Mouse (Mus musculus) MEL (cell line): ENCODE results near the gene Lce1e. TPM values are rescaled to one million over a fixed set of nuclear protein-coding genes. Genes with fewer than 3 reads are reported as not detected.

Experiments used
- DNase-seq: peaks from one replicate; pipeline ENCODE4 v3.0.0; 2011; ENCODE audit warnings: low read depth, low spot score
- H3K27ac ChIP-seq: 2 replicates; pipeline ENCODE4 v1.5.1; 2012; ENCODE audit warnings: low read depth, mild to moderate bottlenecking, control low read depth, low read length, moderate library complexity; ENCODE audit not compliant: control insufficient read depth
- H3K27me3 ChIP-seq, 2 experiments: fragments of 150-350 bp in 1 of 2; sonication (generic) in 1 of 2; 2 replicates each; pipeline ENCODE4 v1.6.1; 2012; ENCODE audit warnings: low read length in 2 of 2, mild to moderate bottlenecking in 2 of 2, improper control_type of control experiment in 1 of 2, moderate library complexity in 1 of 2; ENCODE audit not compliant: insufficient read depth in 2 of 2, control insufficient read depth in 1 of 2
- H3K36me3 ChIP-seq, 2 experiments: 2 replicates each; pipeline ENCODE4 v1.6.1; 2012 to 2014; ENCODE audit warnings: low read length in 2 of 2, improper control_type of control experiment in 1 of 2, inconsistent platforms in 1 of 2, mild to moderate bottlenecking in 1 of 2; ENCODE audit not compliant: insufficient read depth in 2 of 2, control insufficient read depth in 1 of 2
- H3K4me1 ChIP-seq, 2 experiments: fragments of 150-350 bp in 1 of 2; sonication (generic) in 1 of 2; 2 replicates each; pipeline ENCODE4 v1.6.1; 2012; ENCODE audit warnings: low read length in 2 of 2, improper control_type of control experiment in 1 of 2, mild to moderate bottlenecking in 1 of 2; ENCODE audit not compliant: insufficient read depth in 2 of 2, control insufficient read depth in 1 of 2
- H3K4me3 ChIP-seq, 2 experiments: fragments of 150-350 bp in 1 of 2; sonication (generic) in 1 of 2; 2 replicates each; pipeline ENCODE4 v1.5.1; 2012; ENCODE audit warnings: low read depth in 2 of 2, low read length in 2 of 2, mild to moderate bottlenecking in 2 of 2, moderate library complexity in 2 of 2, control low read depth in 1 of 2, improper control_type of control experiment in 1 of 2; ENCODE audit not compliant: control insufficient read depth in 1 of 2, insufficient read depth in 1 of 2
- H3K79me2 ChIP-seq: 2 replicates; pipeline ENCODE4 v1.6.1; 2012; ENCODE audit warnings: mild to moderate bottlenecking, low read length, moderate library complexity; ENCODE audit not compliant: control insufficient read depth, poor library complexity, insufficient read depth
- H3K9ac ChIP-seq: 2 replicates; pipeline ENCODE4 v1.6.1; 2012; ENCODE audit warnings: low read depth, mild to moderate bottlenecking, control low read depth, low read length, moderate library complexity; ENCODE audit not compliant: control insufficient read depth, poor library complexity, severe bottlenecking
- H3K9me3 ChIP-seq: fragments of 150-350 bp; sonication (generic); replicated peaks from 2 replicates; pipeline ENCODE4 v1.6.1; 2012; ENCODE audit warnings: mild to moderate bottlenecking, low read length, improper control_type of control experiment, moderate library complexity; ENCODE audit not compliant: insufficient read depth
- BHLHE40 ChIP-seq: IDR thresholded peaks from 2 replicates; pipeline ENCODE4 v1.6.1; 2012; ENCODE audit warnings: low read depth, mild to moderate bottlenecking, inconsistent platforms, low read length, improper control_type of control experiment, borderline replicate concordance
- CTCF ChIP-seq, 3 experiments: IDR thresholded peaks in 2 of 3; conservative IDR thresholded peaks in 1 of 3; 2 replicates each; pipeline ENCODE4 v1.5.1; 2011 to 2012; ENCODE audit warnings: low read length in 3 of 3, low read depth in 2 of 3, mild to moderate bottlenecking in 2 of 3, improper control_type of control experiment in 1 of 3, inconsistent platforms in 1 of 3, mixed read lengths in 1 of 3, moderate library complexity in 1 of 3; ENCODE audit not compliant: control insufficient read depth in 1 of 3, insufficient read depth in 1 of 3, poor library complexity in 1 of 3, severe bottlenecking in 1 of 3
- E2F4 ChIP-seq: IDR thresholded peaks from 2 replicates; pipeline ENCODE4 v1.6.1; 2011; ENCODE audit warnings: low read depth, low read length, improper control_type of control experiment, borderline replicate concordance
- ELF1 ChIP-seq: IDR thresholded peaks from 2 replicates; pipeline ENCODE4 v1.6.1; 2014; ENCODE audit warnings: low read depth, mild to moderate bottlenecking, inconsistent platforms, low read length, improper control_type of control experiment, moderate library complexity
- ETS1 ChIP-seq: IDR thresholded peaks from 2 replicates; pipeline ENCODE4 v1.6.1; 2012; ENCODE audit warnings: low read depth, mild to moderate bottlenecking, inconsistent platforms, low read length, improper control_type of control experiment, moderate library complexity
- GABPA ChIP-seq: IDR thresholded peaks from 2 replicates; pipeline ENCODE4 v1.6.1; 2012; ENCODE audit warnings: low read depth, mild to moderate bottlenecking, inconsistent platforms, low read length, improper control_type of control experiment, moderate library complexity
- GATA1 ChIP-seq: IDR thresholded peaks from 2 replicates; pipeline ENCODE4 v1.6.1; 2011; ENCODE audit warnings: low read depth, low read length, improper control_type of control experiment
- HCFC1 ChIP-seq: IDR thresholded peaks from 2 replicates; pipeline ENCODE4 v1.6.1; 2012; ENCODE audit warnings: low read depth, mild to moderate bottlenecking, inconsistent platforms, low read length, improper control_type of control experiment, moderate library complexity
- JUND ChIP-seq: IDR thresholded peaks from 2 replicates; pipeline ENCODE4 v1.6.1; 2011; ENCODE audit warnings: low read depth, mild to moderate bottlenecking, improper control_type of control experiment, low read length
- MAX ChIP-seq: IDR thresholded peaks from 2 replicates; pipeline ENCODE4 v1.6.1; 2011; ENCODE audit warnings: low read length, improper control_type of control experiment
- MEF2A ChIP-seq: IDR thresholded peaks from 2 replicates; pipeline ENCODE4 v1.6.1; 2014; ENCODE audit warnings: low read depth, mild to moderate bottlenecking, inconsistent platforms, low read length, improper control_type of control experiment; ENCODE audit not compliant: poor library complexity, insufficient replicate concordance, severe bottlenecking; ENCODE audit errors: extremely low read depth
- MXI1 ChIP-seq: IDR thresholded peaks from 2 replicates; pipeline ENCODE4 v1.6.1; 2011; ENCODE audit warnings: mild to moderate bottlenecking, low read depth, low read length, improper control_type of control experiment
- MYC ChIP-seq: IDR thresholded peaks from 2 replicates; pipeline ENCODE4 v1.6.1; 2011; ENCODE audit warnings: low read depth, mild to moderate bottlenecking, low read length, improper control_type of control experiment, moderate library complexity
- NELFE ChIP-seq: IDR thresholded peaks from 2 replicates; pipeline ENCODE4 v1.6.1; 2011; ENCODE audit warnings: low read depth, low read length, improper control_type of control experiment
- NRF1 ChIP-seq: IDR thresholded peaks from 2 replicates; pipeline ENCODE4 v1.6.1; 2014; ENCODE audit warnings: low read depth, mild to moderate bottlenecking, inconsistent platforms, low read length, improper control_type of control experiment, moderate library complexity; ENCODE audit not compliant: poor library complexity, insufficient read depth, severe bottlenecking
- POLR2A ChIP-seq, 2 experiments: IDR thresholded peaks; 2 replicates each; pipeline ENCODE4 v1.6.1; 2011 to 2012; ENCODE audit warnings: low read length in 2 of 2, mild to moderate bottlenecking in 2 of 2, control low read depth in 1 of 2, improper control_type of control experiment in 1 of 2, low read depth in 1 of 2, moderate library complexity in 1 of 2; ENCODE audit not compliant: control insufficient read depth in 1 of 2, insufficient read depth in 1 of 2, poor library complexity in 1 of 2
- POLR2AphosphoS2 ChIP-seq: IDR thresholded peaks from 2 replicates; pipeline ENCODE4 v1.6.1; 2011; ENCODE audit warnings: low read length, improper control_type of control experiment
- POLR2AphosphoS5 ChIP-seq: IDR thresholded peaks from 2 replicates; pipeline ENCODE4 v1.6.1; 2012; ENCODE audit warnings: low read depth, borderline replicate concordance, mild to moderate bottlenecking, inconsistent platforms, low read length, moderate library complexity, mixed read lengths
- RAD21 ChIP-seq: IDR thresholded peaks from 2 replicates; pipeline ENCODE4 v1.6.1; 2011; ENCODE audit warnings: mild to moderate bottlenecking, low read depth, low read length, improper control_type of control experiment
- SMC3 ChIP-seq: IDR thresholded peaks from 2 replicates; pipeline ENCODE4 v1.6.1; 2011; ENCODE audit warnings: low read depth, low read length, improper control_type of control experiment
- TAL1 ChIP-seq: IDR thresholded peaks from 2 replicates; pipeline ENCODE4 v1.6.1; 2012; ENCODE audit warnings: mild to moderate bottlenecking, inconsistent platforms, low read length, moderate library complexity, mixed read lengths
- UBTF ChIP-seq: IDR thresholded peaks from 2 replicates; pipeline ENCODE4 v1.6.1; 2012; ENCODE audit warnings: low read depth, mild to moderate bottlenecking, inconsistent platforms, low read length, improper control_type of control experiment, moderate library complexity, borderline replicate concordance; ENCODE audit not compliant: insufficient read depth
- USF2 ChIP-seq, 2 experiments: IDR thresholded peaks; 2 replicates each; pipeline ENCODE4 v1.6.1; 2011 to 2012; ENCODE audit warnings: improper control_type of control experiment in 2 of 2, low read length in 2 of 2, borderline replicate concordance in 1 of 2, inconsistent platforms in 1 of 2, low read depth in 1 of 2, mild to moderate bottlenecking in 1 of 2; ENCODE audit not compliant: insufficient read depth in 1 of 2
- ZMIZ1 ChIP-seq: IDR thresholded peaks from 2 replicates; pipeline ENCODE4 v1.6.1; 2012; ENCODE audit warnings: low read depth, mild to moderate bottlenecking, inconsistent platforms, low read length, improper control_type of control experiment, moderate library complexity
- ZNF384 ChIP-seq: IDR thresholded peaks from 2 replicates; pipeline ENCODE4 v1.6.1; 2012; ENCODE audit warnings: low read depth, mild to moderate bottlenecking, inconsistent platforms, low read length, improper control_type of control experiment
- polyA plus RNA-seq, 2 experiments: library from polyadenylated mRNA; stranded (reverse) in 1 of 2; unstranded in 1 of 2; fragments of >175 nt in 1 of 2; fragments of >200 nt in 1 of 2; gene quantifications; 2 replicates each; pipeline versions ENCODE4 v1.2.1 to v1.2.4; 2012; ENCODE audit warnings: low replicate concordance in 2 of 2, low read depth in 1 of 2; ENCODE audit not compliant: insufficient read length in 2 of 2, insufficient read depth in 1 of 2, missing spikeins in 1 of 2
- total RNA-seq: library from RNA; depleted of rRNA; stranded (reverse); fragments of 300-350 nt; gene quantifications from 2 replicates; pipeline ENCODE4 v1.2.3, GENCODE M21; 2012

The Lce1e gene
- total and polyA plus RNA-seq, 3 experiments = not detected

- Histone ChIP-seq H3K36me3 (no peaks in the 10 kb centered on the region), H3K4me3 (no peak within 1 kb of the TSS), H3K27me3 (no peaks in the 10 kb centered on the region), H3K27ac (no peak within 1 kb of the TSS), H3K4me1 (no peaks in the 10 kb centered on the region), H3K9me3 (no peaks in the 10 kb centered on the region), H3K79me2 (no peaks in the 10 kb centered on the region)
- DNase-seq = no peak
- TF ChIP-seq MYC (no peak), GABPA (no peak), USF2 (IDR thresholded peaks at IDR 0.05; ENCODE audit: borderline replicate concordance in 1 of 2, insufficient read depth in 1 of 2, low read depth in 1 of 2, low read length in 2 of 2) (no peak), MAX (no peak), NRF1 (no peak), ETS1 (no peak), POLR2AphosphoS5 (no peak), MEF2A (no peak), TAL1 (no peak), UBTF (no peak), GATA1 (no peak), HCFC1 (no peak), POLR2A (IDR thresholded peaks at IDR 0.05; ENCODE audit: control insufficient read depth in 1 of 2, insufficient read depth in 1 of 2, low read depth in 1 of 2, low read length in 2 of 2, poor library complexity in 1 of 2) (no peak)
- TF ChIP-seq, all 39 proteins: peak for 0
- no peak within 1 kb of the TSS for H3K9ac ChIP-seq
These were observed 29.9 kb downstream of the Lce1e start, which contains the start of gene Lce1c for GRCm38 (mm10) chr3:92678947-92679346. Gene Lce1c, plus strand, starts transcription at chr3:92679247.

DNA sequence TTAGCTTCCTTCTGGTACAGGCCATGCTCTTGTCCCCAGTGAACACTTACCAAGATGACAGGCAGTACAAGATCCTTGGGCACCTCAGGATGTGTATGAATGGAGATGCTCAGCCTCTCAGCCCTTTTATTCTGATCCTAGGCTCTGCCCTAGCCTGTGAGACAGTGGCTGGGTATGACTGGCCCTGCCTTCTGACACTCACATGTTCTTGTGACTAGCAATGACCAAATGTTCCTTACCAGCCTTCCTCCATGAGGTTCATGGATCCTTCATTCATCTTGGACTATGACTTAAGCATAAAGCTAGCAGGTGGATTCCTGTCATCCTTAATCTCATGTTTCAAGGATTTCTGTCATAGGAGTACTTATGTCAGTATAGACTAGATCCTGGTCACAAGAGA, 38.7 kb downstream of the Lce1e start, which contains the start of gene Lce1a2:
Lce1a2 (minus strand) TSS at position 101 of the 400 bp plus-strand sequence.
- Histone ChIP-seq H3K9me3 (no peaks in the 10 kb centered on the region), H3K4me1 (no peaks in the 10 kb centered on the region), H3K27ac (no peak within 1 kb of the TSS), H3K9ac (no peak within 1 kb of the TSS), H3K27me3 (no peaks in the 10 kb centered on the region), H3K4me3 (no peak within 1 kb of the TSS), H3K36me3 (no peaks in the 10 kb centered on the region)
- DNase-seq = no peak
- TF ChIP-seq RAD21 (no peak), ZMIZ1 (no peak), CTCF (IDR thresholded peaks at IDR 0.05 in 2 of 3, conservative IDR thresholded peaks at IDR 0.05 in 1 of 3; ENCODE audit: control insufficient read depth in 1 of 3, insufficient read depth in 1 of 3, low read depth in 2 of 3, low read length in 3 of 3, poor library complexity in 1 of 3, severe bottlenecking in 1 of 3) (no peak), SMC3 (no peak), JUND (no peak), ELF1 (no peak), USF2 (IDR thresholded peaks at IDR 0.05; ENCODE audit: borderline replicate concordance in 1 of 2, insufficient read depth in 1 of 2, low read depth in 1 of 2, low read length in 2 of 2) (no peak), ZNF384 (no peak), NELFE (no peak), UBTF (no peak), MXI1 (no peak), BHLHE40 (no peak), POLR2AphosphoS5 (no peak), E2F4 (no peak), TAL1 (no peak), MAX (no peak), POLR2AphosphoS2 (no peak), ETS1 (no peak)
- TF ChIP-seq, all 39 proteins: peak for 0
- no peaks in the 10 kb centered on the region for H3K79me2 ChIP-seq
